Mouse (Mus musculus): ENCODE measurements at regions not wholly inside any gene's neighbourhood (a gene's known extent, or its start where the extent isn't known, plus 50 kb on each side); places are given as distances from the start of the nearest gene placed in this dataset.

DNA sequence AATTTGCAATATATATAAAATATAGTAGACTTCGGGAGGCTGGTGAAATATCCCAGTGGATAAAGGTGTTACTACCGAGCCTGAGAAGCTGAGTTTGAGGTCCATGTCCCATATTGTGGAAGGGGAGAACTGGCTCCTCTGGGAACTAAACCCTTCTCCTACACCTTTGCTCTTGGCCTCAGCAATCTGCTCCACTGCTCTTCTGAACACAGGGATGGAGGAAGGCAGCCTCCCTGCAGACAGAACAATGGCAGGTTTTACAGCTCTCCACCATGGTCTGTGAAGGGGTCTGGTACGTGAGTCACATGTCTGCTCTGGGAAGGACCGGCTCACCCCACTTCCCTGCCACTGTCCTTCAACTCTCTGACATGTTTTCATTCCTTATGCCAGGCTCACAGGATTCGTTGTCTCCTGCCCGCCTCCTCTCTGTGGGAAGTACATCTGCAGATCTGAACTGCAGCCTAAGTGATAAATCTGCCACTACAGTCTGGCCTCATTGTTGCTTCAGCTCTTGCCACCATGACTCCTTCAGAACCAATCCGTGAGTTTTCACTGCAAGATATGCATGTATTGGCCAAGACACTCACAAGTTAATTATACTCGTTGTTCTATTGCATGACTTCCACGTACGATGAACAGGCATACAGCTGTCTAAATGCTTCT lies 220.0 kb upstream of the Gm9767 start:
- DNase-seq (ENCODE audit: low spot score) = no peak

DNA sequence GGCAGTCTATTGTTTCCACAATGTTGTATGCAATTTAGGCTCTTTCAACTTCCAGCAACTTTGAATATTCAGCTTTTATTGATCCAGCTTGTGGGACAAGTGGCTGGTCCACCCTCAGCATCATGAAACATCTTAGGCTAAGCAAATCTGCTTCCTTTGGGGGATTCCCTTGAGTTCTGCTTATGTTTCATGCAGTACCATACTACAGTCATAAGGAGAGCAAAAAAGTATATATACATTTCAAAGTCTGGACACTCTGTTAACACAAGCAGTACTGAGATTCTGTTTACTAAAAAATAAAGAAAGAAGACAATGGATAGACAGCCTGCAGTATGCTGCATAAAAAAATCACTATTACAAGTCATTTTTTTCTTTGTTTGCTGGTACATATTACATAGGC lies 233.7 kb upstream of the Gm9767 start:
- DNase-seq (ENCODE audit: low spot score) = no peak

GRCm38 (mm10) chr10:25829275-25829674 lies 248.8 kb upstream of the Gm9767 start:
- no peak for DNase-seq (ENCODE audit: low spot score)

DNA sequence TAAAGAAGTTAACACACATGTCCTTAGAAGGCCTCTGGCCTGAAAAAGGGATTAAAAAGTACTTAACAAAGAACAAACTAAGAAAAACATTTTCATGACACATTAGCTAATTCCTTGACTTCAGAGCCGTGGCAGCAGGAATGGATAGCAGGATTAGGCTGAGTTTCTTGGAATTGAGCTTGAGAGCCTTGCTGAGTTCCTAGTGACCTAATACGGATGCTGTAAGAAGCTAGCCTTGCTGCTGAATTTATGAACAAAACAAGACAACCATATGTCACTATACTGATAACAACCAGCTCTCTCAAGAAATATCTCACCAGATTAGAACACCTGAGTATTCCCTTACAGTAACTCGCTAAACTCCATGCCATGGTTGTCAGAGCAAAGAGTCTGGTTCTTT lies 268.2 kb upstream of the Smlr1 start:
- DNase-seq (ENCODE audit: low spot score) = no peak

- DNase-seq (ENCODE audit: low spot score) = no peak
These were observed 265.4 kb upstream of the Smlr1 start for GRCm38 (mm10) chr10:25801499-25801898.

- no peak for DNase-seq (ENCODE audit: low spot score)
These were observed 262.8 kb upstream of the Smlr1 start for GRCm38 (mm10) chr10:25798881-25799280.

DNA sequence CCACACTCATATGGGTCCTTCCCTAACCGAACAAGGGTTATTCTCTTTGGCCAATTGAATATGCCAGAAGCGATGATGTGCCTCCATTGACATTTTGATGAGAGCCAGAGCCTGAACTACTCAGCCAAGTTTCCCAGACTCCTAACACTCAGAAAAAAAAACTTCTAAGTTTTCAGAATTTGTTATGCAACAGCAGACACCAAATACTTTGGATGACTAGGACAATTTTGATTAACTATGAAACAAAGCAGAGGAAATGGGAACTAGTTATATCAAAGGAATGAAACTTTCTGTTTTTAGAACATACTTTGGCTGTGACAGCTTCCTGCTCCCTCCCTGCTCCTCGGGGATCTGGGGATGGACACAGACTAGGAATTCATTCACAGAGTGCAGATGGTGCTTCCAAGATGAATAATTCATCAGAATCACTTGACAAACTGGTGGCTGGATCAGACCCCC lies 254.3 kb upstream of the Smlr1 start:
- DNase-seq (ENCODE audit: low spot score) = no peak

- no peak for DNase-seq (ENCODE audit: low spot score)
These were observed 252.6 kb upstream of the Smlr1 start for GRCm38 (mm10) chr10:25788660-25789059.

GRCm38 (mm10) chr10:25788004-25788403 lies 251.9 kb upstream of the Smlr1 start:
- DNase-seq (ENCODE audit: low spot score) = no peak

- DNase-seq (ENCODE audit: low spot score) = no peak
These were observed 247.8 kb upstream of the Smlr1 start for GRCm38 (mm10) chr10:25783861-25784260.

DNA sequence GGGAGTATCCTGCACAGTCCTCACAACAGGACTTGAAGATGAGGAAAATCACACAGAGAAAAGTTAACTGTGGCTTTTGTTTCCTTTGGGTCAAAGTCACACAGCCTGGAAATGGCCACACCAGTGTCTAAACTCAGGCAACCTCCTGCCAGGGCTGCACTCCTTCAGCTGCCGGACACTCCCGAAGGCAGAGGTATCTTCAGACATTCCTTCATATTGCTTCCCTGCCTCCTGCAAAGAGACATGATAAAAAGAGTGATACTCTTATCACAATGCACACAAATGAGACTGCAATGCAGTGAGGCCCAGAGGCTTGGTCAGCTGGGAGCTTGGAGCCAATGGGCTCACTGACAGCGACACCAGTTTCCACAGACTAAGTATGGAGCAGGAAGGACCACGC lies 243.4 kb upstream of the Smlr1 start:
- DNase-seq (ENCODE audit: low spot score) = no peak

DNA sequence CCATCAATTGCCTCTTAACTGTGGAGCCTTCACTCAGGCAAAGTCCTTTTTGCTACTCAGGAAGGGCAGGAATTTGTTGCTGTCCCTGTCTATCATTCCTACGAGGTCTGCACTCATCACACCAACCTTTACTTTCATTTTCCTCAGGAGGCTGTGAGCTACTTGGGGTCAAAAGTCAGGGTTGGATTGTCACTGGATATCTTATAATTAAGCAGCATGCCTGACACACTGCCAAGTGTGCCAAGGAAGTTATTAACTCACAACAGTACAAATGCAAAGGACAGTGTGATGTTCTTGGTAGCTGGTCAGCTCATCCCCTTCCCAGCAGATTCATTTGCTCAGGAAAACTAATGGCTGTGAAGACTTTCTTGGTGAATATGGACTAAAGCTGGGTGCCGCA lies 241.7 kb upstream of the Smlr1 start:
- DNase-seq (ENCODE audit: low spot score) = no peak

GRCm38 (mm10) chr10:25776697-25777096 lies 240.6 kb upstream of the Smlr1 start:
- DNase-seq (ENCODE audit: low spot score) = no peak

DNA sequence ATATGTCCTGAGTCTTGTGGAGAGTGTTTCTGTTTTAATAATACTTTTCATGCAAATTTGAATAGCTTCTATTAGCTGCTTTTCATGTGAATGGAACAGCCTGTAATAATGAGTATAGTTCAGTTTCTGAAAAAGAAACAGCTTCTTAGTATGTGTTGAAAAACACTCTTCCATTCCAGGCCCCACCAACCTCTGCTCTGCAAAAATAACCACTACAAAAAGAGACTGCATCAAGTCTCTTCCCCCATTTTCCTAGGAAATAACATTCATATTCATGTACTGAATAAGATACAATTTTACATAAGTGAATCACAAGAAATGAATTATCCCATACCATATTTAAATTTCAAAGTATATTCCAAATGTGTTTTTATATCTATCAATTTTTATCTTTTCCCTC lies 234.0 kb upstream of the Smlr1 start:
- DNase-seq (ENCODE audit: low spot score) = no peak

GRCm38 (mm10) chr10:25768456-25768855 lies 232.4 kb upstream of the Smlr1 start:
- no peak for DNase-seq (ENCODE audit: low spot score)

- DNase-seq (ENCODE audit: low spot score) = no peak
These were observed 218.2 kb upstream of the Smlr1 start for GRCm38 (mm10) chr10:25754300-25754699.

DNA sequence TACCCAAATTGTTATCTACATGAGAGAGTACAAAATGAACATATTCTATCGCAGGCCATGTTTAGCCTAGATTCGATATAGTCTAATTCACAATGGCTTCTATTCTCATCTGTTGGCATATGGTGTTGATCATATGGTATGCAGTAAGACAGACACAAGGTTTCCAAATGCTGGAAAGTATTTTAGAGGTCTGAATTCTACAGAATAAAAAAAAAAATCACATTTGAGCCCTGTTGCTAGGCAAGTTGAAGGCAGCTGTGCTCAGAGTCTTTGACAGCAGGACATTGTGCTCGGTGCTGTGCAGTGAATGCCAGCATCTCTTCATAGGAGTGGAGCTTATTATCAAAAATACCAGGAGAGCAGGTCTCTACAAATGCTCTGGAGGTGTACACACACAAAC lies 206.6 kb upstream of the Smlr1 start:
- no peak for DNase-seq (ENCODE audit: low spot score)

DNA sequence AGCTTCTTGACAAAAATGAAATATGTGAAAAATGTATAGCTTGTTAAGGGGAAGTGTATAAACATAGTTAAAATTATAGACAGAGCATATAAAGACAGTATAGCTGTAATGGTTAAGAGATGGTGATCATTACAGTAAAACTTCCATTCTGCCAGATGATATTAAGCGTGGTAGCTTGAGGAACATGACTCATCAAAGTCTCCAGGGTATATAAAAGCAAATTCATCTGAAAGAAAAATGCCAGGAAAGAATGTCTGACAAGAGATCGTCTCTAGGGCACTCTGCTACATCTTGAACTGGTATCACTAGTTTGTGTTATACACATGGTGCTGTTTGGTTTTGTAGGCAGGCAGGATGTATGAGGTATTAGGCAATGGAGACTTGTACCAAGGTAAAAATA lies 204.9 kb upstream of the Smlr1 start:
- DNase-seq (ENCODE audit: low spot score) = no peak

DNA sequence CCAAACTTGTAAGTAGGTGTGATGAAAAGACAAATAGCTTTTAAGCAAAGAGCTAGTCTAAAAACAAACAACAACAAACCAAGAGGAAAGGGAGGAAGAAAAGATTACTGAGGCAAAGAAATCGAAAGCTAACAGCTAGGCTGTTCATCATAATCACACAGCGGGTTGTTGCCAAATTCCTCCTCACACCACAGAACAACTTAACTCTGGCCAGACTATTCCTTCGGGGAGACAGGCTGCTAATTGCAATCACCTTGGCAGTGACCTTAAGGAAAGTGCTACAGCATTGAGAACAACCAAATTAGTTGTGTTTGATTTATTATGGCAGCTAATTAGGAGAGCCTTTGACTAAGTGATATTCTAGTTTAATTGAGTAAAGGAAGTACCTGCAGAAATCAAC lies 194.4 kb upstream of the Smlr1 start:
- no peak for DNase-seq (ENCODE audit: low spot score)

DNA sequence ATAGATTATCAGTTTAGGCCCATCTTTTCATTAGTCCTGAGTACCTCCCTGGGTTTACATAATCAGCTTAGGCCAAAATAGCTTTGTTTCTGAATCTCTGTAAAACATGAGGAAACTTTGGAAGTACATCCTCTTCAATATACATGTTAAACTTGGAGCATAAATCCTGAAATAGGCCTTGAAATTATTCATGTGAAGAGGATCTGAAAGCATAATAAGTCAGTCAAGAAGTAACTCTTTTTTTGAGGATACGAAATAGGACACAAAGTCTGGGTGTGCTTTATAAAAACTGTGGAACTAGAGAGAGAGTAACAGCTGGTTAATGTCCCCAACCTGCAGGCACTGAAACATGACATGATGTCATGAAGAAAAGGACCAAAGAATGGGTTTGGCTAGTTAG lies 187.9 kb upstream of the Smlr1 start:
- no peak for DNase-seq (ENCODE audit: low spot score)

DNA sequence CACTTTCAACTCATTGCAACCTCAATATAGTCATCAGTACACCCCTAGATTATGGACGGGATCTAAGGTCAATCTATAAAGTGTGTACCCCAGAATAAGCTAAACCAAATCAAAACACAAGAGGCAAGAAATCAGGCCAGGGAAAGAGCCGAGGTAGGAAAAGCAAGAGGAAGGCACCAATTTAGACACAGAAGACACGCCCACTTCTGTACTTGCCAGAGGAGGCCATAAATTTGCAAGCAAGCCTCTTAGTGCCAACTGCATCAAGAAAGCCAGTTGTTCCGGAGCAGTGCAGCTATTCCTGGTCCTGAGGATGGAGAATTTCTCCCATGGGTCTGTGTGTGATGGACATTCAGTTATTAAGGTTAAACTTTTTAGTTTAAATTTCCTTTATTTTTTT lies 179.7 kb upstream of the Smlr1 start:
- no peak for DNase-seq (ENCODE audit: low spot score)

- DNase-seq (ENCODE audit: low spot score) = no peak
These were observed 178.6 kb upstream of the Smlr1 start for GRCm38 (mm10) chr10:25714636-25715035.

DNA sequence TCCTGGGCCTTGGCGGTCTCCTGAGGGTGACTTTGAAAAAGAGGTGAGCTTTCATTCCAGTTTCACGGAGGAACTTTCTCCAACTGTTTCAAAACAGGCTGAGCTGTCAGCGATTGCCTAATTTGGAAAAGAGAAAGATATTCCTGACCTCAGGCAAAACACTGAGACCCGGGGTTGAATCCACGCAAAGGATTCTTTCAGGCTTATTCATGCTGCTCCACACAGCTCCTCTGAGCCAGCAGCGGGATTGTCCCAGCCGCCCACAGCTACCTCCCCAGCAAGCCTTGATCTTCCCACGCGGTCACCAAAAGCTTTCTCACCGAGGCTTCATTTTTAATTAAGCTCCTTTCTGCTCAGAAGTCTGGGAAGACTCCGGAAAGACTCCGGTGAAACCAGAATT lies 178.0 kb upstream of the Smlr1 start:
- DNase-seq (ENCODE audit: low spot score) = no peak

GRCm38 (mm10) chr10:25707951-25708350 lies 171.9 kb upstream of the Smlr1 start:
- no peak for DNase-seq (ENCODE audit: low spot score)

DNA sequence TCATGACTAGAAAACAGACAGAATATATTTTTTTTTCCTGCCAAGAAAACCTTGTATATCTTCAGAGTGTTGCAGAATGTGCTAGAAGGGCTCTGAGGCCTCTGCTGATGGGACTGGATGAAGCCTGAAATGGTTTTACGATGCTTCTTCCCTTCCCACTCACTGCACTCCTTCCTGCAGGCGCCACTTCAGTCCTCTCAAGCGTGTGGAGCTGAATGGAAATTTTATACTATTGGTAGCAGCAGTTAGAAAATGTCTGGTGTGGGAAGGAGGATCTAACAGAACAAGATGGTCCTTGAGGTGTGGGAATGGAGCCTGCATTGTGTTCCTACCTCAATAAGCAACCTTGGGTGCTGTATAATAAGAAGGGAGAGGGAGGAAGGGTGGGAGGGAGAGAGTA lies 166.1 kb upstream of the Smlr1 start:
- no peak for DNase-seq (ENCODE audit: low spot score)

Measured in ovary, postnatal 36 days (tissue).